Mouse (Mus musculus): ENCODE measurements around the gene Stmnd1. TPM values are rescaled to one million over a fixed set of nuclear protein-coding genes. Genes with fewer than 3 reads are reported as not detected.
A peak's percentile ranks its signal among the peaks of the same experiment; 100 is the strongest.
"Not testable (repeated sequence)": the region's sequence is repeated elsewhere in the genome, so short reads cannot be mapped to it uniquely, and the experiment has no call there.

Stmnd1 gene
- total RNA-seq (2021): under 1 TPM in 1 of 2 experiments, not detected in 1; 0.29 TPM
- long read RNA-seq, experiment 1: 0 reads
- long read RNA-seq, experiment 2: 0 reads

- no peak for DNase-seq (ENCODE audit: low spot score in 2 of 2)
These were observed at the start of gene Stmnd1 for GRCm38 (mm10) chr13:46273453-46274110. Stmnd1 (plus strand) TSS chr13:46273721.

GRCm38 (mm10) chr13:46226956-46227355, 46.6 kb upstream of the Stmnd1 start:
- DNase-seq (ENCODE audit: low spot score in 2 of 2): no peak

- DNase-seq (ENCODE audit: low spot score in 2 of 2): no peak
These were observed 46.0 kb upstream of the Stmnd1 start for GRCm38 (mm10) chr13:46227486-46227885.

DNA sequence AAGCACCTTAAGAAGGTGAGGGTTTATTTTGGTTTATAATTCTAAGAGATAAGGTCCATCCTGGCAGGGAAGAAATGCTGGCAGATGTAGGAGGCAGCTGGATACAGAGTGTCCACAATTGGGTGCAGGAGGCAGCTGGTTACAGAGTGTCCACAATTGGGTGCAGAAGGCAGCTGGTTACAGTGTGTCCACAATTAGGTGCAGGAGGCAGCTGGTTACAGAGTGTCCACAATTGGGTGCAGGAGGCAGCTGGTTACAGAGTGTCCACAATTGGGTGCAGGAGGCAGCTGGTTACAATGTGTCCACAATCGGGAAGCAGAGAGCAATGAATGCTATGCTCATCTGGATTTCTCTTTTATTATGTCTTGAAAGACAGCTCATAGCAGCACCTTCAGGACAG, 44.8 kb upstream of the Stmnd1 start:
- DNase-seq (ENCODE audit: low spot score in 2 of 2): not testable (repeated sequence)

DNA sequence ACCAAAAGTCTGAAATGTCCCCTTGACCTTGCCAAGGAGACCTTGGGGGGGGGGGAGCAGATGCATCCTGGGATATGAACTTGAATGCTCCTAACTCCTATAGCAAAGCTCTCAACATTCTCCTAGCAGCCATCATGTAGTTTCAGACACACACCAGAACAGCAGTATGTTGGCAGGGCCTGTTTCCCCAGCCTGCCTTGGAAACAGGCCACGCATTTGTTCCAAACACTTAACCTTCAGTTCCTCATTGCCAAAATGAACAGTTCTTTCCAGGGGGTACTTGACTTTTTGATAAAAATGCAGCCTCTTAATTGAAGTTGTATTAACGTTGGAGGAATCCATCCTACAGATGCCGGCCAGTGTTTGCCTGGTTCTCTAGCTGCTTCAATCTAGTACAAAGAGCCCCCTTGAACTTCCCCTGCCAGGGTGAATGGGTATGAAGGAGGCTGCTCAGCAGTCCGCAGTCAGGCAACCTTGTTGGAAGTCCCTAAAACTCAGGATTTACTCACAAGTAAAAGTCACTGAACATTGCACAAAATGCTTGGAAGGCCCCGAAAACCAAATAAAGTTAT, 41.9 kb upstream of the Stmnd1 start:
- no peak for DNase-seq (ENCODE audit: low spot score in 2 of 2)

DNA sequence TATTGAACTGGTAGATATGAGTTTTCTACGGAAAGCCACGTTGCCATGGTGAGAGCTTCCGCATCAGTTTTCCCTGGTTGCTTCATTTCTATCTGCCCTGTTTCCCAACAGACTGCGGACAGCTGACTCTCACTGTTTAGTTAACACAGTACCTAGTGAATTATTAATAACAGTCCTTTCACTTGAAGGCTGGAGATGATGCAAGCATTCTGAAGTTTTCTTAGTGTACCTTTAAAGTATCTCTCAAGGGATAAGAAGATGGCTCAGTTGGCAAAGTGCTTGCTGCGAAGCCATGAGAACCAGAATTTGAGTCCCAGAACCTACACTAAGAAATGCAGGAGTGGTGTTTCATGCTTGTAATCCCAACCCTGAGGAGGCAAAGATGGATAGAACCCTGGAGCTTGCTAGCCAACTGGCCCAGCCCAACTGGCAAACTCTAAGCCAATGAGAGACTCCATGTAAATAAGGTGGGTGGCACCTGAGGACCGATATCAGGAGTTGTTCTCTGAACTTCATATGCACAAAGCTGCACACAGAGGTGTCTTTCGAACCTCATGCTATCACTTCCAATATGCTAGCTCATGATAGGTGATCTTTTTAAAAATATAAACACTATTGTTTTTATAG, 35.7 kb upstream of the Stmnd1 start:
- no peak for DNase-seq (ENCODE audit: low spot score in 2 of 2)

DNA sequence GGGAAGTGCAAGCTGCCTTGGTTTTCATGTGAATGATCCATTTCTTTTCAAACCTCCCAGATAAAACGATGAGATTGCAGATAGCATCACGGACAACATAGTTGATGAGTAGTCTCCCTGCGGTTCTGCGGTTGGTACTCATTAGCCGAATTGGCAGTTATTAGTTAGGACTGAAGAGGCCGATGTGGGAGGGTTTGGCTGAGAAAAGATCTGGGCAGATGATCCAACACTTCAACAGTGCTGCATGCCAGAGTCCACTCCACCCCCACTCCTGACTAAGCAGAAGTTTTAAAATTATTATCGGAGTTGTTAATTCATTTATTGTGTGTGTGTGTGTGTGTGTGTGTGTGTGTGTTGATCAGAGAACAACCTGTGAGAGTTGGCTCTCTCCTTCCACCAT, 34.7 kb upstream of the Stmnd1 start:
- DNase-seq (ENCODE audit: low spot score in 2 of 2): no peak

- DNase-seq (ENCODE audit: low spot score in 2 of 2): no peak
These were observed 31.9 kb upstream of the Stmnd1 start for GRCm38 (mm10) chr13:46241391-46242188.

DNA sequence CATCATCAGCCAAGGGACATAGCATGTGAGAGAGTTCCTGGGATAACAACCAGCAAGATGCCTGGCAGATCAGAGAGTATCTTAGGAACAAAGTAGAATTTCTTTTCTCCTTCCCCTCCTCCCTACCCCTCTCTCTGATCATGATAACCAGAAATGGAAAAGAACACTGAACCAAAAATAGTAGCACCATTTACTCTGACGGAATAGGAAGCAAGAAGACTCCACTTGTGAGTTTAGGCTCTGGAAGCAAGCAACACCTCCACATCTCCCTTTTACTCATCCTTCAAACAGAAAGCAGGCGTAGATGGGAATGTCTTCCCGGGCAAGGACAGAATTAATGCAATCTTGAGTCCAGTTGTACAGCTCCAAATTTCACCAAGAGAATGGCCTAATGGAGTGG, 19.8 kb upstream of the Stmnd1 start:
- no peak for DNase-seq (ENCODE audit: low spot score in 2 of 2)

GRCm38 (mm10) chr13:46254171-46254570, 19.4 kb upstream of the Stmnd1 start:
- no peak for DNase-seq (ENCODE audit: low spot score in 2 of 2)

DNA sequence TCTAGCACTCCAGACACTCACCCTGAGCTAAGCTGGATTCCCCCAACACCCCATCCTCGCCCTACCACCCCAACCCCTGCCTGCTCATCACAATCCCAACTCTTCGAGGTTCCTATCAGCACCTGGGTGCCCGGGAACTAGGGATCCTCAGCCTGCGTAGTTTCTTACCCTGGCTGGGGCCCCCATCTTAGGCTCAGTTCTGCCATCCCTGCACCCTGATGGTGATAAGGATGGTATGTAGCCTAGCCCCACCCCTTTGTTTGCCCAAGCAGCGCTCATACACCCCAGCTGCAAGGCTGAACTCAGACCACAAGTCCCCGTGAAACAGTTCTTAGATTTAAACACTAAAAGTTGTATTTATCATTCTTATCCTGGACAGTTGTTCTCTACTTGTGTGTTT, 17.9 kb upstream of the Stmnd1 start:
- DNase-seq (ENCODE audit: low spot score in 2 of 2): no peak

- peak; percentile 25 to 51 for DNase-seq (ENCODE audit: low spot score in 2 of 2)
These were observed 15.7 kb upstream of the Stmnd1 start for GRCm38 (mm10) chr13:46257847-46258246.

DNA sequence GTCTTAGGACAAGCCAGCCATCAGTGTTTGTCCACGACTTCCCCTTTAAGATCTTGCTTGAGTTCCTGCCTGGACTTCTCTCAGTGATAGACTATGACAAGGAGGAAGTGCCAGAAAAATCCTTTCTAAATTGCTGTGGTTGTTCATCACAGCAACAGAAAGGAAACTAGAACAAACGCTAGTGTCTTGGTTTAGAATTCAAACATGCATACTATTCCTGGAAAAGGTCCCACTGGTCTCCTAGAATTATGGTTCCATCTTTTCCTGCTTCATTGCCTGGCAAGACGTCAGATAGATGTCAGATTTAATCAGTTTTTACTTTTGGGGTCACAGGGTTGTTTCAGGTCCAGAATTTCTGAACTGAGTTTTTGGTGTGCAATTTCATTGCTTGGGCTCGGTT, 14.0 kb upstream of the Stmnd1 start:
- DNase-seq (ENCODE audit: low spot score in 2 of 2): no peak

DNA sequence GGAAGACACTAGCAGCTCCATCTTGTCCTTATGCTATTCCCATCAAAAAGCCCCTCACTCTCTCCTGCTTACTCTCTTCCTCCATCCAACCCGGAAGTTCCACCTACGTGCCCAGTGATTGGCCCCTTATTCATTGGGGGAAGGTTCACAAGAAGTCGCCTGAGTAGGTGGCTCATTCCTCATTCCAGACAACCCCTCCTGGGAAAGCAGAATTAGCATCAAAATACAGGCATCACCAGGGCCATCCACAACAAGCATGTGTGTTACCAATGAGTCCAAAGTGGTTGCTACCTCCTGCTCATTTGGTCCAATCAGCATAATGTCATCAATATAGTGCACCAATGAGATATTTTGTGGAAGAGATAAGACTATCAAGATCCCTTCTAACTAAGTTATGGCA, 12.3 kb upstream of the Stmnd1 start:
- DNase-seq (ENCODE audit: low spot score in 2 of 2): no peak

DNA sequence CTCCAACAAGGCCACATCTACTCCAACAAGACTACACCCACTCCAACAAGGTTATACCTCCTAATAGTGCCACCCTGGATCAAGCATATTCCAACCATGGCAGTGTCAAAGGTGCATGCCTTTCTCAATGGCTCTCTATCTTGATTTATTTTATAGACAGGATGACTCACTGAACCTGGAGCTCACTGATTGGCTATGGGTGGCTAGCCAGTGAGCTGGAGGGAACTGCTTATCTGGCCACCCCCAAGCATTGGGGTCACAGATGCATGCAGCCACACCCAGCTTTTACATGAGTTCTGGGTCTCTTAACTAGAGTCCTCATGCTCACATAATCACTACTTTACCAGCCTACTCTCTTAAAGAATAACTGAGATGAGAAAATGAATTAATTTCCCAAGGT, 5.7 kb upstream of the Stmnd1 start:
- DNase-seq (ENCODE audit: low spot score in 2 of 2): no peak

DNA sequence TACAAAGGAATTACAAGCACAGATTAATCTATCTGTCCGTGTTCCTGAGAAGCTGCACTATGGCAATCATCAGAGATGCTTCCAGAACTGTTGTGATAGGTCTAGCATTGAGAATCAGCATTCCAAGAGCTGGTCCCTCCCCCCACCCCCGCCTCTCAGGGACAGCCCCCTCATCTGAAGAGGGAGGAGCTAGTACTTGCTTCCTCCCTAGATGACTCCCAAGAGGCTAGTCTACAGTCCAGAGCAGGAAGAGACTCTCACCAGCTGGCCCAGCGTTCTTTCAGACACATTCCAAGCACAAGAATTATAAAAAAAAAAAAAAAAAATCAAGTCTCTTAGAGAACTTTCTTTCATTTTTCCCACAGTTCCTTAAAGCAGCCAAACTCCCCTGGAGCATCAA, 5.2 kb upstream of the Stmnd1 start:
- no peak for DNase-seq (ENCODE audit: low spot score in 2 of 2)

GRCm38 (mm10) chr13:46268815-46269445, 4.6 kb upstream of the Stmnd1 start:
- no peak for DNase-seq (ENCODE audit: low spot score in 2 of 2)

DNA sequence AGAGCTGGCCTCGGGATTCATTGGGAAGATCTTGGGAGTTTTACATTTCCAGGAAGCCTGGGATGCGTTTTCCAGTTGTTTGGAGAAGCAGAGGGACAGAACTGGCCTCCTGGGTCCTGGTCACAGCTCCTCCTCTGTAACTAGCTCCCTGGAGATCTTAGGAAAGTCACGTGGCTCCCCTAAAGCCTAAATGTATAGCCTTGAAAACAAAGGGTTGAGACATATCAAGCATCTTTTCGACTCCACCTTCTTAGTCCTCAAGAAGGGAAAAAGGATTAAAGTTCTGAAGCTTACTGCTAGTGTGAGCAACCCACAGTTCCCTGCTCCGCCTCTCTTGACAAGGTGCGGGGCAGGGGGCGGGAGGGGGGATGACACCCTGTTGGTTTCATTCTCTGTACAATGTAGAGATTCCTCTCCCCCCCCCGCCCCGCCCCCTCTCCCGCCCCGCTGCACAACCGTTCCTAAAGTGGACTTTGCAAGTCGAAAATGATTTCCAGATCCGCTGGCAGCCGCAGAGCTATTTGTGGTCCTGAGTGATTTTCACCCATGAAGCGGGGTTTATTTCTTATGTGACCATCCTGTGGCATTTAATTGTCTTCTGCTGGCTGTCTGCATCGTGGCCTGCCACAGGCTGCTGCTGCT, 589 bp upstream of the Stmnd1 start:
- no peak for DNase-seq (ENCODE audit: low spot score in 2 of 2)

- no peak for DNase-seq (ENCODE audit: low spot score in 2 of 2)
These were observed 2.2 kb downstream of the Stmnd1 start for GRCm38 (mm10) chr13:46275701-46276100.

GRCm38 (mm10) chr13:46282543-46282942, 9.0 kb downstream of the Stmnd1 start:
- no peak for DNase-seq (ENCODE audit: low spot score in 2 of 2)

DNA sequence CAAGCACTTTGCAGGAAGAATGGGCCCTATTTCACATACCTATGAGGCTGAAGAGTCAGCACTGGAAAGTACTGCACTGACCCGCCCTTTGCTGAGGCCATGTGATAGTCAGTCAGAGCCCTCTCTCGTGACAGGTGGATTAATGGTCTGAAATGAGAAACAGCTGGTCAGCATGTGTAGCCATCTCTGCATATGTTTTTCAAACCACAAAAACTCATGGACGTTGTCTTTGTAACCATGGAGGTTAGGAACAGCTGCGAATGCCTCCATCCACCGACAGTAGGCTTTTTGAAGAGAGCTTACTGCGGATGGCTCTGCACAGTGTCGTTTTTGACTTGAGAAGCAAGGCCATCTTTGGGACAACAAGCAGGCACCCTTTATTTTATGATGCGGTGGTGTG, 14.3 kb downstream of the Stmnd1 start:
- no peak for DNase-seq (ENCODE audit: low spot score in 2 of 2)

Measured in adrenal gland, adult 18-20 months (tissue).